Mouse (Mus musculus) embryonic fibroblast, embryonic 13.5 days (primary cell): ENCODE measurements around the gene Prkaa1.

Source experiments
- CTCF ChIP-seq: IDR thresholded peaks from 2 replicates; pipeline ENCODE4 v1.5.1; 2011; ENCODE audit warnings: mild to moderate bottlenecking, control low read depth, low read length, moderate library complexity, borderline replicate concordance; ENCODE audit not compliant: insufficient read depth
- POLR2A ChIP-seq: IDR thresholded peaks from 2 replicates; pipeline ENCODE4 v1.6.1; 2011; ENCODE audit warnings: low read depth, mild to moderate bottlenecking, control low read depth, low read length, moderate library complexity

DNA sequence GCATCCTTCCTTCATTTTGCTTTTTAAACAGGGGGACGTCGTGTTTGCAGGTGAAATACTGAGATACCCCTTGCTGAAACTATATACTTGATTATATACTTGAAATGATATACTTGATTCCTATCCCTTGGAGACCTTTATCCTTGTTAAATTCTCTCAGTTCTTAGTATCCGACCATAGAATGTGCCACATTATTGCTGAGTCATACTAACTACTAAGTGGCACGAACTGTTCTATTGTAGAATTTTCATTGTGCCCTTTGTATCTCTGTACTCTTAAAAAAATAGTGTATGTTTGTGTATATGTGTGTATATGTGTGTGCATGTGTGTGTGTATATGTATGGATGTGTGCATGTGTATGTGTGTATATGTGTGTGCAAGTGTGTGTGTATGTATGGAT lies 12.7 kb downstream of the Prkaa1 start:
- no peak for TF ChIP-seq CTCF
- TF ChIP-seq POLR2A, result no peak
